Mouse (Mus musculus) hindbrain, embryonic 12.5 days (tissue): ENCODE data around the gene Ptprs. TPM values are rescaled to one million over a fixed set of nuclear protein-coding genes. Genes with fewer than 3 reads are reported as not detected.
A peak's percentile ranks its signal among the peaks of the same experiment; 100 is the strongest.

Experiments used
- ATAC-seq: fragments of 200-750 bp; cut with Nextera tagmentation; 2 replicates; pipeline ENCODE4 v1.8.0; 2017; ENCODE audit warnings: moderate TSS enrichment; ENCODE audit not compliant: low FRiP score
- H3K27ac ChIP-seq: fragments of 300-500 bp; sonication (generic); 2 replicates; pipeline ENCODE4 v1.5.1; 2016; ENCODE audit warnings: mild to moderate bottlenecking
- H3K27me3 ChIP-seq: fragments of 300-500 bp; sonication (generic); 2 replicates; pipeline ENCODE4 v1.6.1; 2016; ENCODE audit warnings: mild to moderate bottlenecking
- H3K36me3 ChIP-seq: fragments of 300-500 bp; sonication (generic); 2 replicates; pipeline ENCODE4 v1.6.1; 2016; ENCODE audit warnings: mild to moderate bottlenecking
- H3K4me1 ChIP-seq: fragments of 300-500 bp; sonication (generic); 2 replicates; pipeline ENCODE4 v1.6.1; 2016
- H3K4me2 ChIP-seq: fragments of 300-500 bp; sonication (generic); replicated peaks from 2 replicates; pipeline ENCODE4 v1.6.1; 2016; ENCODE audit warnings: mild to moderate bottlenecking
- H3K4me3 ChIP-seq: fragments of 300-500 bp; sonication (generic); 2 replicates; pipeline ENCODE4 v1.5.1; 2016; ENCODE audit warnings: mild to moderate bottlenecking
- H3K9ac ChIP-seq: fragments of 300-500 bp; sonication (generic); 2 replicates; pipeline ENCODE4 v1.6.1; 2016; ENCODE audit warnings: mild to moderate bottlenecking, moderate library complexity
- H3K9me3 ChIP-seq: fragments of 300-500 bp; sonication (generic); replicated peaks from 2 replicates; pipeline ENCODE4 v1.6.1; 2016; ENCODE audit warnings: mild to moderate bottlenecking
- WGBS: fragments of 180-500 bp; shearing (Covaris S2); methylation state at CpG from one replicate; pipeline ENCODE4 v1.1.7; 2016; 5-methylcytosine and 5-hydroxymethylcytosine counted together
- polyA plus RNA-seq: library from polyadenylated mRNA; unstranded; fragments of >200 nt; fragmentation: Nextera tagmentation; extraction: Ambion mirVana; gene quantifications from 2 replicates; pipeline ENCODE4 v1.2.1, GENCODE M21; 2016

The Ptprs gene
- polyA plus RNA-seq, 1 experiment from 2014 or later: 316 TPM

DNA sequence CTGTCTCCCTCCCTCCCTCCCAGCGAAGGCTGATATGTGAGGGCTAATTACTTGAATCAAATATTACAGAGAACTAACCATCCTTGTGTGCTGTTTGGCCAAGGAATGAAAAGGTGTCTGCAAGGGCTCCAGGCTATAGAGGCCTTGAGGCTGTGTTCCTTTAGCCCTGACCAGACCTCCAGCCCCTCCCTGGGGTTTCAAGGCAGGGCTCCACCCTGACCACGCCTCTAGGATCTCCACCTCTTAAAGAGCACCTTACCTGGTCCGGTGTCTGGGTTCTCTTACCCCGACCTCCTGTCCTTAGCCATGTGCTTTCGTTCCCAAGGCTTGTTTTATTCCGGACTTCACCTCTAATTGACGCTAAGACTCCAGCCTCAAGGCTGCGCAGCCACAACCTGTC is 66.5 kb downstream of the Ptprs start:
- Histone ChIP-seq H3K9ac (0 out of 2 replicates have a peak overlapping the region, but pooled peaks have one; percentile 18), H3K27me3 (no peaks in the 10 kb centered on the region), H3K36me3 (peaks cover 53% of the 10 kb centered on the region), H3K27ac (peak overlapping the region; percentile 70), H3K4me2 (no peak overlapping the region), H3K9me3 (no peaks in the 10 kb centered on the region), H3K4me3 (no peak overlapping the region), H3K4me1 (peaks cover 36% of the 10 kb centered on the region)
- 47% methylated on average over 8 of the region's 8 CpGs for WGBS
- no peak for ATAC-seq

DNA sequence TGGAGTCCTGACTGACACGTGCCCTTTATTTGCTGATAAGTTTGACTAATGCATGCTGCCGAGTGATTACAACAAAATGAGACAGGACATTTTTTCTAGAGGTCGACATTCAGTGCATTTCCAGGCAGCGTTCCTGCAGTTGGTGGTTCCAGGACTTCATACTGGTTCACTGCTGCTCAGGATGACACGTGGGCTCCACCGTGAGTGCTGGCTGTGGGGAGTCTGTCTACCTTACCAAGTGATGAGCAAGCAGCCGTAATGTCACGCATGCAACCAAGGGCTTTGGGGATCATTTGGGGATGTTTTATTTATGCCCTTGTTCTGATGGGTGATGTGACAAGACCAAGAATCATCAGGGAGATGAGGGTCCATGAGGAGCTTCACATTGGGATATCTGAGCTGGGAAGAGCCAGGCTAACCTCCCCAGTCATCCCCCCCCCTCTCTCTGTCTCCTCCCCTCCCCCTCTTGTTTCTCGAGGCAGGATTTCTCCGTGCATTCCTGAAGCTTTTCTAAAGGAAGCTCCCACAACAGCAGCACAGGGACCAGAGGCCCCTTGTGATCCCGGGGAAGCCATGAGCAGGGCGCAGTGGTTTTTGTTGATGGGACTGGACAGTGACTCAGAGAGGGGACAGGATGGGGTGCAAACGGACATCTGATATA is 67.2 kb downstream of the Ptprs start:
- Histone ChIP-seq H3K27ac (peak overlapping the region; percentile 70), H3K9me3 (no peaks in the 10 kb centered on the region), H3K4me3 (no peak overlapping the region), H3K4me2 (no peak overlapping the region), H3K36me3 (peaks cover 53% of the 10 kb centered on the region), H3K9ac (no peak overlapping the region), H3K4me1 (peaks cover 36% of the 10 kb centered on the region), H3K27me3 (no peaks in the 10 kb centered on the region)
- WGBS: 46% methylated on average over 13 of the region's 13 CpGs
- no peak for ATAC-seq

DNA sequence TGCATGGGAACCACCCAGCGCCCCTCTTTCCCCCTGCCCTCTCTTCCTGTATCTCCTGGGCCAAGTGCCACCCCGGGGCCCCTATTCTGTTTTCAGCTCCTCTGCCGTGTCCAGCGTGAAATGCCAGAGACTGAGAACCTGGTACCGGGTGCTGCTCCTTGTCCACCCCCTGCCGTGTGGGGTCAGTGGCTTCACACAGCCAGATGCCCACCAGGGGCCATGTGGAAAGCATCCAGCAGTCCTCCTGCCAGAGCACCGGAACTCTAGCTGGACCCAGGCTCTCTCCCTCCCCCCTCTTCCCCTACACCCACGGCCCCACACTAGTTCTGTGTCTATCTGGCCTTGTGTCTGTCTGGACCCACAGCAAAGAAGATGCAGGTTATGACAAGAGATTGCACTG is 68.9 kb downstream of the Ptprs start:
- H3K36me3 ChIP-seq: peaks cover 51% of the 10 kb centered on the region
- no peaks in the 10 kb centered on the region for H3K27me3 ChIP-seq
- peaks cover 36% of the 10 kb centered on the region for H3K4me1 ChIP-seq
- 0 out of 2 replicates have a peak, but pooled peaks have one; percentile 6 for ATAC-seq
- H3K9me3 ChIP-seq: no peaks in the 10 kb centered on the region
- no peak overlapping the region for H3K4me2 ChIP-seq
- H3K4me3 ChIP-seq: no peak overlapping the region
- no peak overlapping the region; the same call in 1 of the 2 replicates for H3K9ac ChIP-seq
- H3K27ac ChIP-seq: peak overlapping the region; percentile 76
- 53% methylated on average over 8 of the region's 8 CpGs for WGBS

DNA sequence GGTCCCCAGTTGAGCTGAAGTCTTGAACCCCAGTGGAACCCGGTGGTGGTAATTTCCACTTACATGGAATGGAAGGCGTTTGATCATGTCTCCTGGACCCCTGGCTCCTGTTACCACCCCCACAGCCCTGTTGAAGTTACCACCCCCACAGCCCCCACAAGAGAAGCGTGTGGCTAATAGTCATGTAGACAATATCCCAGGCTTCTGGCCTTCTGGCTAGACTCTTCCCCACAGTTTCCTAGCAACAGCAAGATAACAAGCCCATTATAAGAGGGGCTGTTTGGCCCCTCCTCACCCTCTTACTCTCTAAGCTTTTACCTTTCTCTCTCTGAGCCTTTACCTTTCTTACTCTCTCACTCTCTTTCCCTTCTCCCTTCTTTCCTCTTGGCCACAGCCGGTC is 69.4 kb downstream of the Ptprs start:
- Histone ChIP-seq H3K9ac (no peak overlapping the region), H3K36me3 (peaks cover 51% of the 10 kb centered on the region), H3K4me3 (no peak overlapping the region), H3K4me1 (peaks cover 36% of the 10 kb centered on the region), H3K4me2 (no peak overlapping the region), H3K9me3 (no peaks in the 10 kb centered on the region), H3K27me3 (no peaks in the 10 kb centered on the region), H3K27ac (peak overlapping the region; percentile 76)
- WGBS: 59% methylated on average over 4 of the region's 4 CpGs
- ATAC-seq: no peak

DNA sequence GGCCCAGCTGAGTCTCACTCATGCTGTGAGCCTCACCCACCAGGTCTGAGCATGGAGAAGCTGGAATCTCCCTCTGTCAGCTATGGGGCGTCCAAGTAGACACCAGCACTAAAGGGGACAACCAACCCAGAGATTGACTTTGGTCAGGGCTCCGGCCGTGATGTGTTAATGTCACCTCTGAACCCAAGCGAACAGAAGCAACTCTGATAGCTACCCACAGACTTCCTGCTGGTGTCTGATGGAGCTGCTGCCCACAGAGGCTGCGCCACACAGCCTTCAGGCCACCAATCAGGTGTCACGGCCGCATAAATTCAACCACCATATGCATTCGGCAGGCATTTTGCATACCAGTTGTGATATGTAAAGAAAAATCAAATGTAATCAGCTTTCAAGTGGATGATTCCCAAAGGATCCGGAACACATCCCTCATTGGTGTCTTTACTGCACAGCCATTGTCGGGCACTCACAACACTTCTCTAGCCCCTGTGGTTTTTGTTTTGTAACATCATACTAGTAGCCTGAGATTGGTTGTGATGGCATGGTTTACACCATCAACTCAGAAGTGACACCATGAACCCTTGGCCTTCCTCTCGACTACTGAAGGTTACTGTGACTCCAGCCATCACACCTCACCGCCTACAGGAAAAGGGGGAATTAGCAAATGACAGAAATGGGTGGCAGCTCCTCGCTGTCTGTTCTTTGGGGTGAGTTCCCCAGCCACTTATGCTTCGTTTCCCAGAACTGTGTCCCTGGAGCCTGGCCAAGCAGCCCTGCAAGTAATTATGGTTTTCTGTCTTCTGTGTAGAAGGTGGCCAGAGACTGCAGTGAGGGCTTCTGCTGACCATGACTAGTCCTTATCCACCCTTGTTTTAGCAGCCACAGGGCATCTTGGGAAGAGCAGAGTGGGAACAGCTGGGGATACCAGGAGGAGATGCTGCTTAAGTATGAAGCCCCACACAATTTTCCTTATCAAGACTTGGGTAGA is 70.1 kb downstream of the Ptprs start:
- 85% methylated on average over 14 of the region's 14 CpGs for WGBS
- Histone ChIP-seq H3K4me2 (no peak overlapping the region), H3K9ac (no peak overlapping the region), H3K27ac (peak overlapping the region; percentile 76), H3K4me1 (peaks cover 36% of the 10 kb centered on the region), H3K4me3 (no peak overlapping the region), H3K9me3 (no peaks in the 10 kb centered on the region), H3K36me3 (peaks cover 51% of the 10 kb centered on the region), H3K27me3 (no peaks in the 10 kb centered on the region)
- no peak for ATAC-seq

DNA sequence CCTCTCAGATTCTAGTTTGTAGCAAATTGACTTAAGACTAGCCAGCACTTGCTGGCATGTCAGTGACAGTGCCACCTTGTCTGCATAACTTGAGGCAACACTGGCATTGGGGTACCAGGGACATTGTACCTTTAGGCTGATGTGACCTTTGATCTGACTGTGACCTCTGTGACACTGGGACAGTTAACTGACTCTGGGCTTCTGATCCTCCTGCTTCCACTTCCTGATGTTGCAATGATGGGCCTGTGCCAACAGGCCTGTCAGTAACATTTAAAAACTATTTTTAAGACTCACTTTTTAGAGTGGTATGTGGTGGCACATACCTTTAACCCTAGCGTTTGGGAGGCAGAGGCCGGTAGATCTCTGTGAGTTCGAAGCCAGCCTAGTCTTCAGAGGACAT is 70.9 kb downstream of the Ptprs start:
- Histone ChIP-seq H3K4me3 (no peak overlapping the region), H3K27ac (no peak overlapping the region), H3K4me1 (peaks cover 36% of the 10 kb centered on the region), H3K36me3 (peaks cover 51% of the 10 kb centered on the region), H3K9ac (no peak overlapping the region), H3K9me3 (no peaks in the 10 kb centered on the region), H3K27me3 (no peaks in the 10 kb centered on the region), H3K4me2 (no peak overlapping the region)
- 92% methylated on average over 3 of the region's 3 CpGs for WGBS
- ATAC-seq: no peak

DNA sequence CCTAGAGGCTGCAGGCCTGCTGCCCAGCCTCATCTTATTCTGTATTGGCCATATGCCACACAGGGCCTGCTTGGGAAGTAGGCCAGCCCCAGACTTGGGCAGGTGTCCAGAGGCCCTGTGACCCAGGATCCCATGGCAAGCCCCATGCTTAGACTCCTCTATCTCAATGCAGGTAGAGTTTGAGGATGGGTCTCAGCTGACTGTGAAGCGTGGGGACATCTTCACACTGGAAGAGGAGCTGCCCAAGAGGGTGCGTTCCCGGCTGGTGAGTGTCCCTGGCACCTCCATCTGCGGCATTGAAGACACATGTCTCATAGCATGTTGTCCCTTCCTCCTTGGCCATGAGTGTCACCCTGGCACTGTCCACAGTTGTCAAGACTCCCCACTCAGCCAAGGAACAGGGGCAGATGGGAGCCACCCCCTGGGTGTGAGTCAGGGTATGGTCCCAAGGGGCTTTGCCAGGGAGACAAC is 75.2 kb downstream of the Ptprs start:
- 97% methylated on average over 4 of the region's 4 CpGs for WGBS
- Histone ChIP-seq H3K27ac (no peak overlapping the region), H3K4me2 (no peak overlapping the region), H3K36me3 (peaks cover 91% of the 10 kb centered on the region), H3K9me3 (no peaks in the 10 kb centered on the region), H3K4me3 (no peak overlapping the region), H3K4me1 (no peaks in the 10 kb centered on the region), H3K27me3 (no peaks in the 10 kb centered on the region), H3K9ac (no peak overlapping the region)
- ATAC-seq: no peak

DNA sequence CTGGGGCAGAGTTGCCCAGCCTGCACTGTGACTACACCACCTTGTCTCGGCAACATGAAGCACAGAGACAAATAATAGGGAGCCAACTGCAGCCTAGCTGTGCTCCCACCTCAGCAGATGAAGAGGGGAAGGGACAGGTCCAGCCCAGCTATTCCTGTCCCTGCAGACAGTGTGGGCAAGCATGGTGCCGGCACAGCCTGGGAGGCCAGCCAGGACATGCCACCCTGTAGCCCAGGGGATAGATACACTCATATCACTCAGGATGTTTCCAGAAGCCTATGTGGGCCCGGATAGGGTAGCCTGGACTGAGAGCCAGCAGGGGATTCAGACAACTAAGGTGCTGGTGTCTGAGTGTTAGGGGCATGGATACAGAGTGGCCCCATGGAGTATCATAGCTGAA is 76.1 kb downstream of the Ptprs start:
- Histone ChIP-seq H3K4me1 (no peaks in the 10 kb centered on the region), H3K4me3 (no peak overlapping the region), H3K9me3 (no peaks in the 10 kb centered on the region), H3K9ac (0 out of 2 replicates have a peak overlapping the region, but pooled peaks have one; percentile 23), H3K27me3 (no peaks in the 10 kb centered on the region), H3K4me2 (no peak overlapping the region), H3K27ac (no peak overlapping the region; the same call in 1 of the 2 replicates), H3K36me3 (peaks cover 97% of the 10 kb centered on the region)
- 88% methylated on average over 3 of the region's 3 CpGs for WGBS
- no peak for ATAC-seq

DNA sequence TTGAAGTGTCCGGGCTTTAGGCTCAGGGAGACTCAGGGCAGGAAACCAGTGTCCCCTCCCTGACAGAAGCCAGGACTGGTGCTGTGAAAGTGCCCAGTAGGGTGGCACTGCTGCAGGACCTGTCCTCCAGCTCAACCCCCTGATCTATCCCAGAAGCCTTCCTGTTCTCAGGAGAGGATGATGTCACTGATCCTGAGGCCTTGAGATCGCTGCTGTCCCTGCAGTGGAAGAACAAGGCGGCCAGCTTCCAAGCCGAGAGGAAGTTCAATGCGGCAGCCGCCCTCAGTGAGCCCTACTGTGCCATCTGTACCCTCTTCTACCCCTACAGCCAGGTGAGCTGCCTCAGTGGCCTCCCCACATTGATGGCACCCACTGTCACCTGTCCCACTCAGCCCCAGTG is 80.2 kb downstream of the Ptprs start:
- H3K9ac ChIP-seq: no peak overlapping the region
- no peak overlapping the region for H3K4me3 ChIP-seq
- WGBS: 94% methylated on average over 6 of the region's 6 CpGs
- ATAC-seq: no peak
- peaks cover 98% of the 10 kb centered on the region for H3K36me3 ChIP-seq
- no peaks in the 10 kb centered on the region for H3K9me3 ChIP-seq
- H3K27me3 ChIP-seq: no peaks in the 10 kb centered on the region
- no peak overlapping the region for H3K4me2 ChIP-seq
- no peaks in the 10 kb centered on the region for H3K4me1 ChIP-seq
- no peak overlapping the region for H3K27ac ChIP-seq

DNA sequence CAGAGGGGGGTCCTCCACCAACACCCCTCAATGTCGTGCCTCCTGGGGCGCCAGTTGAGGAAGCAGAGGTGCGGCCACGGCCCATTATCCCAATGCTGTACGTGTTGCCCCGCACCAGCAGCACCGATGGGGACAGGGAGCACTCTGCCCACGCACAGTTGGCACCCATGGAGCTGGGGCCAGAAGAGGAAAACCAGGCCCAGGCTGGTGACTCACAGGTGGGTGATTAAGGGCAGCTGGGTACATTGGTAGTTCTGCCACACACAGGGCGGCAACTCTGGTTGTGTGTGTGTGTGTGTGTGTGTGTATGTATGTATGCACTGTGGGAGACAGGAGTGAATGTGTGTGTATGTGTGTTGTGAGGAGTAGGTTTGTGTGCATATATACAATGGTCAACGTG is 82.4 kb downstream of the Ptprs start:
- 98% methylated on average over 10 of the region's 10 CpGs for WGBS
- H3K36me3 ChIP-seq: peaks cover 98% of the 10 kb centered on the region
- H3K4me1 ChIP-seq: no peaks in the 10 kb centered on the region
- no peaks in the 10 kb centered on the region for H3K27me3 ChIP-seq
- no peak overlapping the region for H3K9ac ChIP-seq
- H3K9me3 ChIP-seq: no peaks in the 10 kb centered on the region
- H3K4me3 ChIP-seq: no peak overlapping the region
- no peak overlapping the region for H3K27ac ChIP-seq
- no peak overlapping the region for H3K4me2 ChIP-seq
- no peak for ATAC-seq

DNA sequence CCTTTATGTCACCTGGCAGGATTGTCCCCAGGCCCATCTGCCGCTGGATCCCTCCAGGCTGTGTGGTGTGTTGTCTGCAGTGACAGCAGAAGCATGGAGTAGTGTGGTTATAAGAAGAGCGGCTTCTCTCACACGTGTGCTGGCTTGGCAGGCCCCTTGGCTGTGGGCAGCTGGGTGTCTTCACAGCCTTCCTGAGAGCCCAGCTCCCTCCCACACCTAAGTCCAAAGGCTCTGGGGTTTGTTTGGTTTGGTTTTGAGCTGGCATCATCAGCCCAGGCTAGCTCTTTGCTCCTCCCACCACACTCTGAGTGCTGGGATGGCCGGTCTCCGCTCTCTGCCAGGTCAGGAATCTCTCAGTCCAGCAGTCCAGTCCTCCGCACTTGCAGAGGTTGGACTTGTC is 83.0 kb downstream of the Ptprs start:
- Histone ChIP-seq H3K27me3 (no peaks in the 10 kb centered on the region), H3K9ac (no peak overlapping the region), H3K4me2 (no peak overlapping the region), H3K4me3 (no peak overlapping the region), H3K9me3 (no peaks in the 10 kb centered on the region), H3K4me1 (no peaks in the 10 kb centered on the region), H3K36me3 (peaks cover 98% of the 10 kb centered on the region), H3K27ac (no peak overlapping the region)
- 92% methylated on average over 6 of the region's 6 CpGs for WGBS
- ATAC-seq: no peak

DNA sequence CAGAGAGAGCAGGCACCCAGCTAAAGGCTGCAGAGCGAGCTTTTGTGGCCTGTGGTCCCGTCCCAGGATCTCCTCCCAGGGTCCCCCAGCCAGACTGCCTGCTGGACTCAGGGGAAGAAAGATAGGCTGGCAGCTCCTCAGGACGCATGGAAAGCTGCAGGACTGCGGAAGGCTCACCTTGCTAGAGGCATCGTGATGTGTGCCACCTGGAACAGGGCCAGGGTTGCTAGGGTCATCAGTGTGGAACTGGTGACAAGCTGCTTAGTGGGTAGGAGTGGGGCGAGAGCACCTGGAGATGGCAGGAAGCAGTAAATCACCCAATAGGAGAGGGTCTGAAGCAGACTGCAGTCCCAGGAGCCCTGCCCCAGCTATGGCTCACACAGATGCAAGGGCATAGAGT is 88.7 kb downstream of the Ptprs start:
- no peak overlapping the region for H3K9ac ChIP-seq
- no peaks in the 10 kb centered on the region for H3K27me3 ChIP-seq
- H3K9me3 ChIP-seq: no peaks in the 10 kb centered on the region
- H3K27ac ChIP-seq: no peak overlapping the region
- peaks cover 7% of the 10 kb centered on the region; the same call in 1 of the 2 replicates for H3K4me1 ChIP-seq
- no peak for ATAC-seq
- H3K36me3 ChIP-seq: peaks cover 92% of the 10 kb centered on the region
- 94% methylated on average over 6 of the region's 6 CpGs for WGBS
- H3K4me3 ChIP-seq: no peak overlapping the region
- no peak overlapping the region for H3K4me2 ChIP-seq
